Mouse (Mus musculus) A20 (cell line): ENCODE results near the gene Hmgn2.

Experiments used
- DNase-seq: peaks from one replicate; pipeline ENCODE4 v3.0.0-alpha.2; 2011; ENCODE audit warnings: low read depth, low spot score

Hmgn2 gene

GRCm38 (mm10) chr4:133978021-133978711 is 9.7 kb upstream of the Hmgn2 start:
- DNase-seq = peak; percentile 10

- no peak for DNase-seq
Measured at GRCm38 (mm10) chr4:133971741-133972140, 3.3 kb upstream of the Hmgn2 start.

- no peak for DNase-seq
Measured at GRCm38 (mm10) chr4:133970876-133971275, 2.4 kb upstream of the Hmgn2 start.

- no peak for DNase-seq
Measured at GRCm38 (mm10) chr4:133970196-133970595, 1.7 kb upstream of the Hmgn2 start.

GRCm38 (mm10) chr4:133969114-133969770 is 792 bp upstream of the Hmgn2 start:
- DNase-seq = no peak

GRCm38 (mm10) chr4:133967866-133968149 is 642 bp downstream of the Hmgn2 start:
- peak; percentile 97 for DNase-seq

- DNase-seq = peak; percentile 94
Measured at GRCm38 (mm10) chr4:133967138-133967865, 1.1 kb downstream of the Hmgn2 start.

- DNase-seq = no peak
Measured at GRCm38 (mm10) chr4:133966271-133966940, 2.0 kb downstream of the Hmgn2 start.

GRCm38 (mm10) chr4:133962566-133962965 is 5.9 kb downstream of the Hmgn2 start:
- DNase-seq = peak; percentile 10

- DNase-seq = no peak
Measured at GRCm38 (mm10) chr4:133958884-133959283, 9.6 kb downstream of the Hmgn2 start.

GRCm38 (mm10) chr4:133956358-133956757 is 12.1 kb downstream of the Hmgn2 start:
- no peak for DNase-seq

- DNase-seq = no peak
Measured at GRCm38 (mm10) chr4:133946736-133947135, 21.7 kb downstream of the Hmgn2 start.

GRCm38 (mm10) chr4:133943791-133944190 is 24.7 kb downstream of the Hmgn2 start:
- DNase-seq = no peak

- DNase-seq = no peak
Measured at GRCm38 (mm10) chr4:133942679-133943078, 25.8 kb downstream of the Hmgn2 start.

- DNase-seq = no peak
Measured at GRCm38 (mm10) chr4:133941576-133941975, 26.9 kb downstream of the Hmgn2 start.

GRCm38 (mm10) chr4:133940386-133941260 is 27.8 kb downstream of the Hmgn2 start:
- DNase-seq = no peak

GRCm38 (mm10) chr4:133938077-133938476 is 30.4 kb downstream of the Hmgn2 start:
- no peak for DNase-seq

- DNase-seq = no peak
Measured at GRCm38 (mm10) chr4:133931785-133932184, 36.7 kb downstream of the Hmgn2 start.

- peak; percentile 58 for DNase-seq
Measured at GRCm38 (mm10) chr4:133931349-133931748, 37.1 kb downstream of the Hmgn2 start.

GRCm38 (mm10) chr4:133929278-133929670 is 39.2 kb downstream of the Hmgn2 start:
- no peak for DNase-seq

GRCm38 (mm10) chr4:133928576-133929277 is 39.7 kb downstream of the Hmgn2 start:
- DNase-seq = no peak
